Comparison of ENCODE assay signal across 8 mouse cellular contexts in genomic region chr12:91778211-91779003, GRCm38 (mm10). TPM values are rescaled to one million over a fixed set of nuclear protein-coding genes. Genes with fewer than 3 reads are reported as not detected.
A peak's percentile ranks its signal among the peaks of the same experiment; 100 is the strongest.
DNase-seq lines count a peak whose midpoint lies in the region; ATAC-seq and TF ChIP-seq lines count a peak whose summit lies in the region.

No protein-coding gene starts in this region.

- no peak for TF ChIP-seq CTCF in spleen, adult 2 months (IDR thresholded peaks at IDR 0.05; ENCODE audit: extremely low read depth, insufficient read depth, insufficient read length, insufficient replicate concordance)

- TF ChIP-seq POLR2A in spleen, adult 2 months (IDR thresholded peaks at IDR 0.05; ENCODE audit: low read depth, low read length): no peak

- peak; percentile 88 for ATAC-seq in intestine, embryonic 15.5 days
- ATAC-seq in limb, embryonic 15.5 days (ENCODE audit: insufficient number of reproducible peaks, low FRiP score, low TSS enrichment, low read depth): peak; percentile 66
- peak; percentile 91 for ATAC-seq in midbrain, embryonic 16.5 days

- H3K9me3 ChIP-seq in intestine, embryonic 15.5 days: no peaks in the 10 kb centered on the region
- no peaks in the 10 kb centered on the region for H3K9me3 ChIP-seq in limb, embryonic 15.5 days
- H3K9me3 ChIP-seq in midbrain, embryonic 16.5 days (replicated peaks; ENCODE audit: control insufficient read depth, low read length, poor library complexity, severe bottlenecking): no peaks in the 10 kb centered on the region

- intact Hi-C loops in gastrocnemius, postnatal 36 days (cut with DNase I): no loop called here

- peak overlapping the region; percentile 61 for H3K4me3 ChIP-seq in spleen, adult 2 months (ENCODE audit: extremely low read depth, insufficient read depth, insufficient read length)
- peak overlapping the region; percentile 66 for H3K4me3 ChIP-seq in intestine, embryonic 15.5 days (replicated peaks)
- H3K4me3 ChIP-seq in limb, embryonic 15.5 days: peak overlapping the region; percentile 77
- H3K4me3 ChIP-seq in midbrain, embryonic 16.5 days (ENCODE audit: low read depth, low read length): peak overlapping the region; percentile 85

- peak overlapping the region; percentile 38 for H3K9ac ChIP-seq in intestine, embryonic 15.5 days
- peak overlapping the region; percentile 51; the same call in 1 of the 2 replicates for H3K9ac ChIP-seq in limb, embryonic 15.5 days
- peak overlapping the region; percentile 68 for H3K9ac ChIP-seq in midbrain, embryonic 16.5 days (ENCODE audit: low read depth, low read length)

- peak overlapping the region; percentile 93 for H3K4me2 ChIP-seq in intestine, embryonic 15.5 days (replicated peaks)
- peak overlapping the region; percentile 97 for H3K4me2 ChIP-seq in limb, embryonic 15.5 days
- H3K4me2 ChIP-seq in midbrain, embryonic 16.5 days (ENCODE audit: low read length): peak overlapping the region; percentile 94

- peaks cover 8% of the 10 kb centered on the region for H3K4me1 ChIP-seq in spleen, adult 2 months (ENCODE audit: control insufficient read depth, insufficient read depth, insufficient read length)
- 0 out of 2 replicates have a peak, but pooled peaks cover 5% of the 10 kb centered on the region for H3K4me1 ChIP-seq in intestine, embryonic 15.5 days (replicated peaks)
- H3K4me1 ChIP-seq in limb, embryonic 15.5 days: peaks cover 20% of the 10 kb centered on the region
- H3K4me1 ChIP-seq in midbrain, embryonic 16.5 days (ENCODE audit: control insufficient read depth, insufficient read depth, low read length): peaks cover 5% of the 10 kb centered on the region

- H3K36me3 ChIP-seq in spleen, adult 2 months (ENCODE audit: control insufficient read depth, insufficient read depth, low read length): no peaks in the 10 kb centered on the region
- no peaks in the 10 kb centered on the region for H3K36me3 ChIP-seq in intestine, embryonic 15.5 days
- no peaks in the 10 kb centered on the region for H3K36me3 ChIP-seq in limb, embryonic 15.5 days
- no peaks in the 10 kb centered on the region for H3K36me3 ChIP-seq in midbrain, embryonic 16.5 days (ENCODE audit: control insufficient read depth, insufficient read depth, low read length)

- H3K27ac ChIP-seq in spleen, adult 2 months (ENCODE audit: insufficient read depth, low read length): peak overlapping the region; percentile 4; the same call in 1 of the 2 replicates
- peak overlapping the region; percentile 11; the same call in 1 of the 2 replicates for H3K27ac ChIP-seq in intestine, embryonic 15.5 days
- H3K27ac ChIP-seq in limb, embryonic 15.5 days: peak overlapping the region; percentile 50; the same call in 1 of the 2 replicates
- H3K27ac ChIP-seq in midbrain, embryonic 16.5 days (ENCODE audit: low read length): peak overlapping the region; percentile 55; the same call in 1 of the 2 replicates

- H3K27me3 ChIP-seq in spleen, adult 2 months (ENCODE audit: control insufficient read depth, insufficient read depth, low read length): peaks cover 14% of the 10 kb centered on the region
- H3K27me3 ChIP-seq in intestine, embryonic 15.5 days (replicated peaks): no peaks in the 10 kb centered on the region
- 0 out of 2 replicates have a peak, but pooled peaks cover 3% of the 10 kb centered on the region for H3K27me3 ChIP-seq in limb, embryonic 15.5 days
- H3K27me3 ChIP-seq in midbrain, embryonic 16.5 days (ENCODE audit: control insufficient read depth, insufficient read depth, low read depth, low read length): peaks cover 5% of the 10 kb centered on the region; the same call in 1 of the 2 replicates

- DNase-seq in spleen, adult 2 months (ENCODE audit: low read depth in 1 of 2, low spot score in 2 of 2): no peak
- DNase-seq in spleen, postnatal 14 days (ENCODE audit: low spot score in 2 of 2): no peak
- DNase-seq in embryo, embryonic 10 days (ENCODE audit: low spot score): peak; percentile 55
- peak; percentile 37 to 67 for DNase-seq in gastrocnemius, postnatal 36 days
- DNase-seq in testis, postnatal 14 days (ENCODE audit: low spot score): peak; percentile 46

- 4% methylated on average over 50 of the region's 51 CpGs for WGBS in spleen, adult 2 months
- WGBS in intestine, embryonic 15.5 days: under 1% methylated on average over 50 of the region's 51 CpGs
- under 1% methylated on average over 38 of the region's 51 CpGs for WGBS in limb, embryonic 15.5 days
- WGBS in midbrain, embryonic 16.5 days: under 1% methylated on average over 50 of the region's 51 CpGs

RNA-seq across cellular contexts. Expression of gene Ston2, which starts 9.8 kb away (rescaled TPM):
- polyA plus RNA-seq in spleen, adult 2 months (2012; rRNA removed): 8.1 and 18.3 TPM in 2 replicates
- total RNA-seq in gastrocnemius, postnatal 36 days (2021): 10 to 100 TPM; 42.5 to 46.6 TPM
- 6.5 and 7.4 TPM in 2 replicates for polyA plus RNA-seq in intestine, embryonic 15.5 days (2015; fragmentation: Nextera tagmentation; extraction: Ambion mirVana)
- 12.1 and 14.3 TPM in 2 replicates for polyA plus RNA-seq in limb, embryonic 15.5 days (2015; fragmentation: Nextera tagmentation; extraction: Ambion mirVana)
- 5.2 and 5.6 TPM in 2 replicates for polyA plus RNA-seq in midbrain, embryonic 16.5 days (2015; fragmentation: Nextera tagmentation; extraction: Ambion mirVana)

Comparison
In these comparisons a context has a peak if more than half of its experiments do, and no peak if none do; other contexts are left out.
1. DNase-seq: peak in embryo, embryonic 10 days (single experiment), gastrocnemius, postnatal 36 days (2 of 2) and testis, postnatal 14 days (single experiment); none in spleen, adult 2 months (0 of 2) and spleen, postnatal 14 days (0 of 2).
2. H3K27ac ChIP-seq: peak in every context shown above with its lines; median percentile 55 in midbrain, embryonic 16.5 days; 50 in limb, embryonic 15.5 days; 11 in intestine, embryonic 15.5 days; 4 in spleen, adult 2 months.
3. Peak in every context shown above with its lines, with median percentiles within 50 percentile points of each other: H3K4me3 ChIP-seq, ATAC-seq, H3K4me2 ChIP-seq and H3K9ac ChIP-seq.